Mouse (Mus musculus) MEL (cell line): ENCODE data around the gene Tbl2.

Experiments
- CTCF ChIP-seq, 3 experiments: IDR thresholded peaks in 2 of 3; conservative IDR thresholded peaks in 1 of 3; 2 replicates each; pipeline ENCODE4 v1.5.1; 2011 to 2012; ENCODE audit warnings: low read length in 3 of 3, low read depth in 2 of 3, mild to moderate bottlenecking in 2 of 3, improper control_type of control experiment in 1 of 3, inconsistent platforms in 1 of 3, mixed read lengths in 1 of 3, moderate library complexity in 1 of 3; ENCODE audit not compliant: control insufficient read depth in 1 of 3, insufficient read depth in 1 of 3, poor library complexity in 1 of 3, severe bottlenecking in 1 of 3
- EP300 ChIP-seq, 2 experiments: IDR thresholded peaks; 2 replicates each; pipeline ENCODE4 v1.6.1; 2011; ENCODE audit warnings: improper control_type of control experiment in 2 of 2, low read length in 2 of 2, low read depth in 1 of 2, mild to moderate bottlenecking in 1 of 2
- GATA1 ChIP-seq: IDR thresholded peaks from 2 replicates; pipeline ENCODE4 v1.6.1; 2011; ENCODE audit warnings: low read depth, low read length, improper control_type of control experiment
- KAT2A ChIP-seq: conservative IDR thresholded peaks from 2 replicates; pipeline ENCODE4 v1.6.1; 2012; ENCODE audit warnings: low read depth, low read length, improper control_type of control experiment, inconsistent platforms
- MAFK ChIP-seq: IDR thresholded peaks from 2 replicates; pipeline ENCODE4 v1.6.1; 2011; ENCODE audit warnings: low read depth, mild to moderate bottlenecking, low read length, improper control_type of control experiment, borderline replicate concordance
- MAX ChIP-seq: IDR thresholded peaks from 2 replicates; pipeline ENCODE4 v1.6.1; 2011; ENCODE audit warnings: low read length, improper control_type of control experiment
- MAZ ChIP-seq: IDR thresholded peaks from 2 replicates; pipeline ENCODE4 v1.6.1; 2012; ENCODE audit warnings: low read depth, mild to moderate bottlenecking, inconsistent platforms, low read length, improper control_type of control experiment
- MEF2A ChIP-seq: IDR thresholded peaks from 2 replicates; pipeline ENCODE4 v1.6.1; 2014; ENCODE audit warnings: low read depth, mild to moderate bottlenecking, inconsistent platforms, low read length, improper control_type of control experiment; ENCODE audit not compliant: poor library complexity, insufficient replicate concordance, severe bottlenecking; ENCODE audit errors: extremely low read depth
- MXI1 ChIP-seq: IDR thresholded peaks from 2 replicates; pipeline ENCODE4 v1.6.1; 2011; ENCODE audit warnings: mild to moderate bottlenecking, low read depth, low read length, improper control_type of control experiment
- NELFE ChIP-seq: IDR thresholded peaks from 2 replicates; pipeline ENCODE4 v1.6.1; 2011; ENCODE audit warnings: low read depth, low read length, improper control_type of control experiment
- POLR2A ChIP-seq, 2 experiments: IDR thresholded peaks; 2 replicates each; pipeline ENCODE4 v1.6.1; 2011 to 2012; ENCODE audit warnings: low read length in 2 of 2, mild to moderate bottlenecking in 2 of 2, control low read depth in 1 of 2, improper control_type of control experiment in 1 of 2, low read depth in 1 of 2, moderate library complexity in 1 of 2; ENCODE audit not compliant: control insufficient read depth in 1 of 2, insufficient read depth in 1 of 2, poor library complexity in 1 of 2
- POLR2AphosphoS5 ChIP-seq: IDR thresholded peaks from 2 replicates; pipeline ENCODE4 v1.6.1; 2012; ENCODE audit warnings: low read depth, borderline replicate concordance, mild to moderate bottlenecking, inconsistent platforms, low read length, moderate library complexity, mixed read lengths
- TAL1 ChIP-seq: IDR thresholded peaks from 2 replicates; pipeline ENCODE4 v1.6.1; 2012; ENCODE audit warnings: mild to moderate bottlenecking, inconsistent platforms, low read length, moderate library complexity, mixed read lengths
- ZMIZ1 ChIP-seq: IDR thresholded peaks from 2 replicates; pipeline ENCODE4 v1.6.1; 2012; ENCODE audit warnings: low read depth, mild to moderate bottlenecking, inconsistent platforms, low read length, improper control_type of control experiment, moderate library complexity

DNA sequence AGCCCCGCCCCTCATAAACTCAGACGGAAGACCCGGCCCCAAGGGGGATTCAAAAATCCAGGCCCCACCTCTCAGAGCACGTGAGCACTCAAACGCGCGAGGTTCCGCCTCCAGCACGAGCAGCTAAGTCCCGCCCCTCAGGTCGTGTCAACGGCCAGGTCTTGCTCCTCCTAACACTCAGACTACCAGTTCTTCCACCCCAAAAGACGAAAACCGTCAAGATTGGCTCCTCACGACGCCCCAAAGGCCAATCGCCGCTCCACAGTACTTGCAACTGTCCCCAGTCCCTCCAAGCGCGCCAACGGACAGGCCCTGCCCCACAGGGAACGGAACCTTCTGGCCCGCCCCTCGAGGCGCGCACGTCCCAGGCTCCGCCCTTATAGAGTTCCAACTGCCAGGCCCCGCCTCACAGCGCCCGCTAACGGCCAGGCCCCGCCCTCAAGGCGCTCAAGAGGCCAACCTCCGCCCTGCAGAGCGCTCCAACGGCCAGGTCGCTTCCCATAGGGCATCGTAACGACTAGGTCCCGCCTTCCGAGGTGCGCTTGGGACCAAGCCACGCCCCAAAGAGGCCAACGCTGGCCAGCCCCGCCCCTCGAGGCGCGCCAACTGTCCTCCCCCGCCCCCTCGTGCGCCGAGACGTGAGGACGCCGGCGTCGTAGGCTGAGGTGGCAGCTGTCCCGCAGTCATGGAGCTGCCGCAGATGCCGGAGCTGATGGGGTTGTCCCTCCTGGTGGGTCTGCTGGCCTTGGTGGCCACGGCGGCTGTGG is at the start of gene Tbl2:
- peak; percentile 87 to 88 for TF ChIP-seq POLR2A (IDR thresholded peaks at IDR 0.05; ENCODE audit: control insufficient read depth in 1 of 2, insufficient read depth in 1 of 2, low read depth in 1 of 2, low read length in 2 of 2, poor library complexity in 1 of 2)
- TF ChIP-seq TAL1, result no peak
- no peak for TF ChIP-seq POLR2AphosphoS5
- 0 out of 2 replicates have a peak, but pooled peaks have one; percentile 55 for TF ChIP-seq MAZ
- no peak for TF ChIP-seq MAFK
- TF ChIP-seq KAT2A, result no peak
- no peak for TF ChIP-seq CTCF (IDR thresholded peaks at IDR 0.05 in 2 of 3, conservative IDR thresholded peaks at IDR 0.05 in 1 of 3; ENCODE audit: control insufficient read depth in 1 of 3, insufficient read depth in 1 of 3, low read depth in 2 of 3, low read length in 3 of 3, poor library complexity in 1 of 3, severe bottlenecking in 1 of 3)
- no peak; the same call in 1 of the 2 replicates for TF ChIP-seq ZMIZ1
- TF ChIP-seq EP300 (IDR thresholded peaks at IDR 0.05; ENCODE audit: low read depth in 1 of 2, low read length in 2 of 2), result no peak
- TF ChIP-seq GATA1, result no peak
- TF ChIP-seq MEF2A, result no peak
- peak; percentile 86 for TF ChIP-seq MXI1
- TF ChIP-seq NELFE, result peak; percentile 76
- peak; percentile 93 for TF ChIP-seq MAX
